Mouse (Mus musculus) forebrain, embryonic 11.5 days (tissue): ENCODE measurements at regions not wholly inside any gene's neighbourhood (a gene's known extent, or its start where the extent isn't known, plus 50 kb on each side); places are given as distances from the start of the nearest gene placed in this dataset.

Source experiments
- ATAC-seq: fragments of 200-750 bp; cut with Nextera tagmentation; replicated peaks from 2 replicates; pipeline ENCODE4 v1.8.0; 2017; ENCODE audit warnings: moderate TSS enrichment; ENCODE audit not compliant: low FRiP score
- DNase-seq: peaks from one replicate; pipeline ENCODE4 v3.0.0-alpha.2; 2017; ENCODE audit warnings: low spot score
- H3K27ac ChIP-seq: fragments of 300-500 bp; sonication (generic); 2 replicates; pipeline ENCODE4 v1.5.1; 2014; ENCODE audit warnings: low read depth, low read length
- H3K27me3 ChIP-seq: fragments of 300-500 bp; sonication (generic); 2 replicates; pipeline ENCODE4 v1.6.1; 2014; ENCODE audit warnings: mild to moderate bottlenecking, low read length, mixed read lengths; ENCODE audit not compliant: control insufficient read depth, insufficient read depth
- H3K36me3 ChIP-seq: fragments of 300-500 bp; sonication (generic); 2 replicates; pipeline ENCODE4 v1.6.1; 2014; ENCODE audit warnings: mild to moderate bottlenecking, low read length, moderate library complexity, mixed read lengths; ENCODE audit not compliant: control insufficient read depth, insufficient read depth
- H3K4me1 ChIP-seq: fragments of 300-500 bp; sonication (generic); replicated peaks from 2 replicates; pipeline ENCODE4 v1.6.1; 2014; ENCODE audit warnings: low read length, mixed read lengths; ENCODE audit not compliant: control insufficient read depth, insufficient read depth
- H3K4me2 ChIP-seq: fragments of 300-500 bp; sonication (generic); 2 replicates; pipeline ENCODE4 v1.6.1; 2014; ENCODE audit warnings: low read depth, mild to moderate bottlenecking, low read length, moderate library complexity, mixed read lengths; ENCODE audit not compliant: severe bottlenecking
- H3K4me3 ChIP-seq: fragments of 300-500 bp; sonication (generic); 2 replicates; pipeline ENCODE4 v1.5.1; 2014; ENCODE audit warnings: low read depth, low read length
- H3K9ac ChIP-seq: fragments of 300-500 bp; sonication (generic); 2 replicates; pipeline ENCODE4 v1.6.1; 2014; ENCODE audit warnings: low read length
- H3K9me3 ChIP-seq: fragments of 300-500 bp; sonication (generic); 2 replicates; pipeline ENCODE4 v1.6.1; 2016; ENCODE audit warnings: low read length, mixed read lengths; ENCODE audit not compliant: control insufficient read depth
- WGBS: fragments of 180-500 bp; shearing (Covaris S2); extraction: QIAGEN DNeasy Blood & Tissue Kit; methylation state at CpG from one replicate; pipeline ENCODE4 v1.1.7; 2014; 5-methylcytosine and 5-hydroxymethylcytosine counted together

DNA sequence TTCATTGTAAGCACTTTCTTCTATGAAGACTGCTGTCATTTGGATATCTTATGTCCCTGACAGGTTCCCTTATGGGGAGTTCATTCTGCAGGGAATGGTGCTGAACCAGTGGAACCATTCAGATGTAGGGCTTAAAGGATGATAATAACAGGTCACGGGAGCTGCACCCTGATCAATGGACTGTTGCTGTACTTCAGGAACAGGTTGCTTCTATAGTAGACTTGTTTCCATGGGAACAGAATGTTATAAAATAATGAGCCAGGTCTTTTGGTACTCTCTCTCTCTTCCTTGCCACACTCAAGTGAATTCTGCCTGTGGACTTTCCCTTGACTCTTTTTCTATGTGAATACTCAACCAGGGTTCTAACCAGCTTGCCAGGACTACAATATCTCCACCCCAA, 196.9 kb upstream of the Chrm3 start:
- no peak overlapping the region for H3K4me2 ChIP-seq
- WGBS = 74% methylated on average over 1 of the region's 1 CpGs
- no peak overlapping the region for H3K4me3 ChIP-seq
- H3K36me3 ChIP-seq = no peaks in the 10 kb centered on the region
- H3K9ac ChIP-seq = no peak overlapping the region
- H3K9me3 ChIP-seq = no peaks in the 10 kb centered on the region
- no peak for ATAC-seq
- DNase-seq = no peak
- no peaks in the 10 kb centered on the region for H3K4me1 ChIP-seq
- no peak overlapping the region for H3K27ac ChIP-seq
- H3K27me3 ChIP-seq = no peaks in the 10 kb centered on the region

DNA sequence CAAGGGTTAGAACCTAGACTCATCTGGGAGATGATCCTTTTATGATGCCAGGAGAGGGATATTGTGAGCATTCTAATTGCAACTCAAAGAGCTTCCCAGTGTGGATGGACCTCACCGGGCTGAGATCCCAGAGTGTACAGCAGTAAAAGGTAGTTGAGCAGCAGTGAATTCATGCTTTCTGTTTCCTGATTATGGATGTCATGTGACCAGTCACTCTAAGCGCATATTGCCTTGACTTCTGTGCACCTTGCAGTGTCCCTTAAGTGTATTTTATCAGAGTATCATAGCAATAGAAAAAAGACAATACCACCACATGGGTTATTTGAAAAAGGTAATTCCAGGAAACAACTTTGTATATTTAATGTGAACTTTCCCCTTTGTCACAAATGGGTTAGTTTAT, 193.9 kb upstream of the Chrm3 start:
- Histone ChIP-seq H3K27me3 (no peaks in the 10 kb centered on the region), H3K4me2 (no peak overlapping the region), H3K27ac (no peak overlapping the region), H3K4me3 (no peak overlapping the region), H3K4me1 (no peaks in the 10 kb centered on the region), H3K9ac (no peak overlapping the region), H3K36me3 (no peaks in the 10 kb centered on the region), H3K9me3 (no peaks in the 10 kb centered on the region)
- ATAC-seq (no peak), DNase-seq (no peak)
- 85% methylated on average over 2 of the region's 2 CpGs for WGBS

DNA sequence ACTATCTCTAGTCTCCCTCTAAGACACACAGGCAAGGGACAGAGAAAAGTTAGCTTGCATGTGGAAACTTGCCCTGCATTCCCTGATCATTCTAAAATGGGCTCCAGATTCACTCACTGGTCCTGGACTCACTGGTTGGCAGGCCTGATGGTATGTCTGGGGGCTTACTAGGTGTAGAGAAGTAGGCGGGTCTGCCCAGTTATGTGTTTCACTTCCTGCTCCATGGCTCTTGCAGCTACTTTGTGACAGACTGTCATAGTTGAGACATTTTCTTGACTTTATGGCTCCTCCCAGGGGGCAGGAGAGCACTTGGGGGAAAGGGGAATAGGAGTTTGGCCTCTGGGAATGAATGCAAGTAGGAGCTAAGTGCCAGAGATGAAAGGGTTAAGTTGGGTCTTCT, 182.1 kb upstream of the Chrm3 start:
- no peaks in the 10 kb centered on the region for H3K27me3 ChIP-seq
- no peak overlapping the region for H3K27ac ChIP-seq
- no peaks in the 10 kb centered on the region for H3K4me1 ChIP-seq
- H3K4me3 ChIP-seq = no peak overlapping the region
- DNase-seq (no peak), ATAC-seq (no peak)
- H3K36me3 ChIP-seq = no peaks in the 10 kb centered on the region
- no peaks in the 10 kb centered on the region for H3K9me3 ChIP-seq
- no peak overlapping the region for H3K4me2 ChIP-seq
- WGBS = 85% methylated on average over 1 of the region's 1 CpGs
- H3K9ac ChIP-seq = no peak overlapping the region

DNA sequence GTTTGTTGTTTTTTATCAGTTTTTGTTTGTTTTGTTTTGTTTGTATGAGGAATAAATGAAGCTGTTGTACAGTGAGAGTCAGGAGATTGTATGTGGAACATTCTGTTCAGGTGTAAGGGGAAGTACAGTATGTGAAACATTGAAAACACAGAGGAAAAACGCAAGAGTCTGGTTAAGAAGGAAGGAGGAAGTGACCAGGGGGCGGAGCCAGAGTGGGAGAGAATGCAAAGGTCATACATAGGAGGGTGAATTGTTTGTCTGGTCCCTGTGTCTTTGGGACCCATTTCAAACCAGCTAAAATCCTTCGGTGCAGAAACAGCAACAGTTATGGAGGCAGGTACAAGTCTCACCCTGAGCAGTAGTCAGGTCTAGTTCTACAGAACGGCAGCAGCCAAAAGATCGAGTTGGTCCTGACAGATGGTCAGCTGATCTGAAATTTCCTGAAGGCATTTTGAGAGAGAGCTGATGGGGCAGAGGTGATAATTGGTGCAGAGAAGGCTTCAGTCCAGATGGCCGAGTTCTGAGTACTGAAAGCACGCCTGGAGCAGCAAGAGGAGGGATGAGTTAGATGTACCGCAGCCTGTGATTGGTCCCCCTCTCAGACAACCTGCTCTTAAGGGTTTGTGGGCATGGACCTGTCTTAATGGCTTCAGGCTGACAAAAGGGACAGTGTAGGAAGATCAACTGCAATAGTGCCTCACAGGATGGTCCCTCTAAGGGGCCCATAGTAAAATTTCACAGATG, 179.7 kb upstream of the Chrm3 start:
- no peak for ATAC-seq
- WGBS = 82% methylated on average over 8 of the region's 8 CpGs

DNA sequence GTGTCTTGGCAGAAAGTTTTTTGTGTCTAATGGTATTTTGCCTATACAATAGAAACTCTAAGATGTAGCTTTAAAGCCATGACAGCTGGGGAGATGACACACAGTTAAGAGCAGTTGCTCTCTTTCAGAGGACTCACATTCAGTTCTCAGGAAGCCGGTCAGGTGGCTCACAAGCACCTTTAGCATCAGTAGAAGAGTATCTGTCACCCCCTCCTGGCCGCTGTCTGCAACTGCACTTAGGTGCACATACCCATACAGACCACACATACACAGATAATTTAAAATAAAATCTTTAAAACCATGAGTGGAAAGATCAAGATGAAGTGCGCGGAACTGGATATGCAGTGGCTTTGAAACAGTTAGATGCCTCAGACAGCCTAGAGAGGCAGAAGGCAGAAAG, 178.3 kb upstream of the Chrm3 start:
- DNase-seq (no peak), ATAC-seq (0 out of 2 replicates have a peak, but pooled peaks have one; percentile 49)
- WGBS = 73% methylated on average over 4 of the region's 4 CpGs
- Histone ChIP-seq H3K4me1 (no peaks in the 10 kb centered on the region), H3K4me3 (no peak overlapping the region), H3K9me3 (no peaks in the 10 kb centered on the region), H3K27me3 (no peaks in the 10 kb centered on the region), H3K36me3 (no peaks in the 10 kb centered on the region), H3K9ac (no peak overlapping the region), H3K4me2 (no peak overlapping the region), H3K27ac (no peak overlapping the region)

More for the DNA sequence above, 179.7 kb upstream of the Chrm3 start:
- Histone ChIP-seq H3K4me1 (no peaks in the 10 kb centered on the region), H3K9me3 (no peaks in the 10 kb centered on the region), H3K36me3 (no peaks in the 10 kb centered on the region), H3K4me2 (no peak overlapping the region), H3K27me3 (no peaks in the 10 kb centered on the region), H3K27ac (no peak overlapping the region), H3K9ac (no peak overlapping the region), H3K4me3 (no peak overlapping the region)
- no peak for DNase-seq

DNA sequence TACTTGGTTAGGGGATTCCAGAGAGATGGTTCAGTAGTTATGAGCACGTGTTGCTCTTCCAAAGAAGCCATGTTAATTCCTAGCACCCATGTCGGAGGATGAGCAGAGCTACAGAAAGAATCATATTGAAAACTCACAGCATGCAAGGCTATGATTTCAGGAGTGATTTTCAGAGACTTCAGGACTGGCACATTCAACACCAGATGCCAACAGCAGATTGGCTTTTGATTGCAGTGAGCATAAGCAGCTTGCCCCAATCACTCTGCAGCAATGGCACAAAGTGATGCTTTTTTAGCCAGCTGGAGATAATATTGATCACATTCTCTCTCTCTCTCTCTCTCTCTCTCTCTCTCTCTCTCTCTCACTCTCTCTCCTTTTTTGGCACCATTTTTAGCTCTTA, 166.6 kb upstream of the Chrm3 start:
- no peaks in the 10 kb centered on the region for H3K4me1 ChIP-seq
- no peak overlapping the region for H3K9ac ChIP-seq
- H3K4me3 ChIP-seq = no peak overlapping the region
- no peak for DNase-seq
- H3K4me2 ChIP-seq = no peak overlapping the region
- no peak for ATAC-seq
- 86% methylated on average over 2 of the region's 2 CpGs for WGBS
- no peaks in the 10 kb centered on the region for H3K36me3 ChIP-seq
- no peaks in the 10 kb centered on the region for H3K9me3 ChIP-seq
- H3K27me3 ChIP-seq = no peaks in the 10 kb centered on the region
- H3K27ac ChIP-seq = no peak overlapping the region

DNA sequence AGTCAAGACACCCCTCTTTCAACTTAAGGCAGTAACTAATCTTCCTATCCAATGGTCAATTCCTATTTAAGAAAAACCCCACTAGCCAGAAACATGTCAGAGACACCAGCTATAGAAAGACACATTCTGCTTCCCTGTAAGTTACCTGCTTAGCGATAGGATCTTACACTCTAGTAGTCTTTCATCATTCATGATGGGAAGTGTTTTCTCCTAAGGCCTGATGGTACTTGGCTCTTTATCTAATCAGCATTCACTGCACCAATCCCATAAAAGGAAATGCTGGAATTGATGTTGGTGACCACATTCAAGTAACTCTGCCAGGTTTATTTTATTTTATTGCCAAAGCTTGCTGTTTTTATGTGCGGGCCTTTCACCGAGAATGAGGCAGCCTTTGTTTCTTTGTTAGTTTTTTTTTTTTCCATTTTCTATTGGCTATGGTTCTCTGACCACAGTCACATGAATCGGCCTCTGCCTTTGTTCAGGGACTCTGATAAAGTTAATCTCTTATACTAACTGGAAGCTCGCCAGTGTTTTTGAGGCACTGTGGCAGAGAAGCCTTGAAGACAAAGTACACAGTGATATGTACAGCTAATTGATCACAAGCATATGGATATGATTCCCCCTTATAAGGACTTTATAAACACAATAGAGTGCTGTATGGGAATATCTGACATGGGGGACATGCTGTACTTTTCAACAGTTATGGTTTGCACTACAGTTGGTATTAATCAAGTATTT, 166.0 kb upstream of the Chrm3 start:
- WGBS = 70% methylated on average over 5 of the region's 5 CpGs
- H3K4me2 ChIP-seq = no peak overlapping the region
- no peak overlapping the region for H3K27ac ChIP-seq
- no peaks in the 10 kb centered on the region for H3K9me3 ChIP-seq
- no peak overlapping the region for H3K9ac ChIP-seq
- H3K4me1 ChIP-seq = no peaks in the 10 kb centered on the region
- no peak for ATAC-seq
- no peaks in the 10 kb centered on the region for H3K27me3 ChIP-seq
- no peak for DNase-seq
- H3K36me3 ChIP-seq = no peaks in the 10 kb centered on the region
- H3K4me3 ChIP-seq = no peak overlapping the region

DNA sequence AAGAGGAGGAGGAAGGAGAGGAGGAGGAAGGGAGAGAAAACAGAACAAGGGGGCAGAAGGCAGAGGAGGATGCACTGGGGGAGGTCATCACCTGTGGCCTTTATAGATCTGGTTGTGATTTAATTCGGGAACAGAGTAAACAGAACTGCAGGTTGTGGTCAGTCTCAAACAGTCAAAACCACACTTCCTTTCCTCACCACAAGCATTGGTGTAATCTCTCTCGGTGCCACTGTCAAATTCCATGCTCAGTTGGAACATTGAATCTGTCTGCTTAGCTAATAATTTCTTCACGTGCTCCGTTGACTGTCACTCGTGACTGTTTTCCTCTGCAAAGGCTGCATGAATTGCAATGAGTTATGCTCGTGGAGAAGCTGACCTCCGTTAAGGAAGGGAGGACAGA, 143.6 kb upstream of the Chrm3 start:
- H3K4me1 ChIP-seq = no peaks in the 10 kb centered on the region
- DNase-seq = no peak
- H3K9me3 ChIP-seq = no peaks in the 10 kb centered on the region
- ATAC-seq = no peak
- 44% methylated on average over 7 of the region's 7 CpGs for WGBS
- H3K4me2 ChIP-seq = no peak overlapping the region
- H3K27me3 ChIP-seq = no peaks in the 10 kb centered on the region
- no peak overlapping the region for H3K9ac ChIP-seq
- no peak overlapping the region for H3K27ac ChIP-seq
- H3K4me3 ChIP-seq = no peak overlapping the region
- H3K36me3 ChIP-seq = no peaks in the 10 kb centered on the region

DNA sequence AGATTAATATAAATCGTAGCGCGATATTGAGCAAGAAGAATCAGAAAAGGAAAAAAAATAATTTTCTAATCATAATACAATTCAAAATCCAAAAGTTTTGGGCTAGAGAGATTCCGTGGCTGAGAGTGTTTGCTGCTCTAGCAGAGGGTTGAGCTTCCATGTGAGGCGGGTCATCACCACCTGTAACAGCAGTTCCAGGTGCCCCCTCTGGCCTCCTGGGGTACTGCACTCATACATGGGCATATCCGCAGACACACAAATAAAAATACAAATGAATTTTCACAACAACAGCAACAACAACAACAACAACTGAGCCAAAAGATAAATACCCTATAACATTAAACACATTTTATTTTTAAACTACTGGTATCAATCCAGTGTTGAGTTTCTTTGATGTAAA, 94.7 kb upstream of the Chrm3 start:
- Histone ChIP-seq H3K9ac (no peak overlapping the region), H3K4me1 (no peaks in the 10 kb centered on the region), H3K27ac (no peak overlapping the region), H3K9me3 (no peaks in the 10 kb centered on the region), H3K4me2 (no peak overlapping the region), H3K36me3 (no peaks in the 10 kb centered on the region), H3K4me3 (no peak overlapping the region), H3K27me3 (no peaks in the 10 kb centered on the region)
- no peak for ATAC-seq
- no peak for DNase-seq
- WGBS = 91% methylated on average over 6 of the region's 6 CpGs
